Mouse (Mus musculus) cerebellum, adult 11 months (tissue): ENCODE measurements around the gene Olfr983.

Experiments
- DNase-seq: peaks from one replicate; pipeline ENCODE4 v3.0.0; 2022

The Olfr983 gene

GRCm38 (mm10) chr9:40093495-40093894, at the start of gene Olfr983:
Gene Olfr983 (minus strand): TSS chr9:40093595.
- DNase-seq, result no peak

GRCm38 (mm10) chr9:40141544-40141943, 48.1 kb upstream of the Olfr983 start:
- no peak for DNase-seq

DNA sequence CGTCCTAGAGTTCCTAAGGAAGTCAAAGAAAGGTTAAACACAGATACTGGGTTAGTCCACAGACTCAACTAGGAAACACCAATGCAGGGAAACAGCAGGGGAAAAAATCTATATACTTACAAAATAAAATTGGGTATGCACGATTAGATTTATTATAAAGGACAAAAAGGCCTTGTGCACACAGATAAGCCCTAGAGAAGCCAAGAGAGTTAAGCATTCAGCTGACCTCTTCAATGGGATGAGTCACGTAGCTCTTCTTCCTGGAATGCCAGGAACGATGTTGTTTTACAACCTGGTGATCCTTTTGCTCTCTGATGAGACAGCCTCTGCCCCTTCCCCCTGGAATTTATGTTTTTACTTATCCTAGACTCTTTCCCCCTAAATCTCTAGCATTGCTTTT, 46.1 kb upstream of the Olfr983 start:
- DNase-seq, result no peak

DNA sequence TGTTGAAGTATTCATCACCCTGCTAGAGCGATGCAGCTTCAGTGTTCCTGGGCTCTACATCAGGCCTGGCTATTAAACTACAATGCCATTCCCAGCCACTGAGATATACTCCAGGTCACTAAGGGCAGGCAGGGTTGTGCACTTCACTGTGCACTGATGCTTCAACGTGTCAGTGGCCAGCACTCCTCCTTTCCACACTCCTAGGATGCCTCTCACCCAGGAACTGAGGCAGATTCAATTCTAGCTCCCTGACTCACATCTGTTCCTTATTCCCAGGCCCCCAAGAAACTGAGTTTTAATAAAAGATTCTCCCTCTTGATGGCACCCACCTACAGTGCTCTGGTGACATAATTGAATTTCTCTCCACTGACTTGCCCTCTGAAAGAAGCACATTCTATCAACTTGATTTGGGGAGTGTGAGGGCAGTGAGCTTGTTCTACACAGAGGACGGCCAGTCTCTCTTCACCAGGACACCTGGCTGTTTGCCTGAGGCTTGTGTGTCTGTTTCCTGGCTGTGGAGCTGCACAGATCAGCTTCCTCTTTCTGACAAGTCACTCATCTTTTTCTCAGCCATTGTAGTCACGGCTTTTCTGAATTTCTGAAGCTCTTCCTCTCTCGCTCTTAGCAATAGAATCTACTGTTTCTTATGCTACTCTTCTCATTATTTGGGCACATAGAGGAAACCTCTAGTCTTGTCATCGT, 43.7 kb upstream of the Olfr983 start:
- no peak for DNase-seq

GRCm38 (mm10) chr9:40130556-40130955, 37.2 kb upstream of the Olfr983 start:
- DNase-seq, result no peak

DNA sequence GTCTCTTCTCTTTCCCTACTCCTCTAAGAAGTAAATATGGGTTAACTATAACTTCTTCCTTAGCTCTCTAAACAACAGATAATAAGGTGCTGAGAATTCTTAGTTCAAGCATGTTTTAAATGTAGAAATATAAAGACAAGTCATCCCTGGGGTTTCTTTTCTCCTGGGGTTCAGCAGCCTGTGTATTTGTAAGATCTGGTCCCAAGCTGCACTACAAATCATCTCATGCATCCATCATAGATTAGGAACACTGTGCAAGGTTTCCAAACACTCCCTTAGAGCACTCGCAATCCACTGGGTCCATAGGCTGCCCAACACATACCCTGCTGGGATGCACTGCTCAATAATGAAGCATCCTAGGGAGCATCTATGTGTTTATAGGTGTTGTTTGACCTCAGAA, 36.7 kb upstream of the Olfr983 start, which contains the start of gene Olfr985:
Olfr985 (minus strand) TSS at position 101 of the 400 bp plus-strand sequence.
- DNase-seq, result no peak

DNA sequence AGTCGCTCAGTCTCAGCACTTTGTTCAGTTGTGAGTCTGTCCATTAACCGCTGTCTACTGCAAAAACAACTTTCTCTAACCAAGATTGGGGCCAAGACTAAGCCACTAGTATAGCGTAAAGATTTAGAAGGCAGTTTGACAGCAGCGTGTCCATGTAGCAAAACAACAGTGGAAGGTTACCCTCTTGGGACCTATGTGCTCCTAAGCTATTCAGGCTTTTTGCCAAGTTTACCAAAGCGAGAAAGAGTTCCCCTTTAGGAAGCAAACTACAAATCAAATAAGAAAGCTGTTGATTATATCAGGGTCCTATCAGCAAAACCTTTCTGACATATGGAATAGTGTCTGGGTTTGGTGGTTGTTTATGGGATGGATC, 23.9 kb upstream of the Olfr983 start:
- no peak for DNase-seq

DNA sequence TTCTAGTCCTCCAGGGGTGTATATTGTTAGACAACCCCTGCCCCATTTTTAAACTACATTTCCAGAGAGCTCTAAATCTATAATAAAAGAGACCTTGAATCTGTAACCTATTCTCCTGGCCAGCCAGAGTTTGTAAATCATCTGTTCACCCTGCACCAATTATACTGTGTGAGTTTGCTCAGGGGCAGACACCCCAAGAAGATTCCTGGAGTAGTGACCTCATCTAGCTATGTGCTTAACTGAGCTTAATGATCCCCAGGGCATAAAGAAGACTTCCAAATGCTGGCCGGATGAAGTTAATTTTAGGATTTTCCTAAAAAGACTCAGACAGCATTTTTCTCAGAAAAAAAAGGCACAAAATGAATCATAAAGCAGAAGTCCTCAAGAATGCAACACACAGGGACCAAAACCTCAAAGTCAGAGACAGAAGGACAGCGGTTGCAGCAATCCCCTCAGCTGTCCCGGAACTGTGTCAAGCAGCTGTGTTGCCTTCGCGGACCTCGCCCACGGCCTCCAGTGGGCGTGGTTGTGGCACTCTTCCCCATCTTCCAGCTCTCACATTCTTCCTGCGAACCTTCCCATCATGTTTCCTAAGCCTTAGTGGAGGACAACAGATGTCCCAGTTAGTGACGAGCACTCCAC, 23.4 kb upstream of the Olfr983 start:
- no peak for DNase-seq

DNA sequence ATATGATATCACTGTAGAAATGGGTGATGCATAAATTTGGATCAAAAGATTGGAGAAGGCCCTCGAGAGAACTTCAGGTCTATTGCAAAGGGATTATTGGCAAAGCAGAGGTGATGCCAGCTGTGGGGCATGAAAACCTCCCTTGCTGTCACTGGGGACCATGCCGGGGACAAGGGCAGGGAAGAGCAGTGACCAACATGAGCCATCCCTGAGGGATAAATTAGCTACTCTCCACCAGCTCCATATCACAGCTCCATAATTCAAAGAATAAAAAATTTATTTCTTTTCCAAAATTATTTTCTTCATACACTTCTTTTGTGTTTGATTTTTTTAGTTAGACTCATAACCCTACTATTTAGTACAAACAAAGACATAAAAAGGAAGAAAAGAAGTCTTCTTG, 20.7 kb upstream of the Olfr983 start, which contains the start of gene Olfr984:
Olfr984 (minus strand) TSS at position 101 of the 400 bp plus-strand sequence.
- DNase-seq, result no peak

- no peak for DNase-seq
Measured at GRCm38 (mm10) chr9:40094769-40095168, 1.4 kb upstream of the Olfr983 start.

GRCm38 (mm10) chr9:40073529-40073928, 19.9 kb downstream of the Olfr983 start, which contains the start of gene Olfr982:
Gene Olfr982 (plus strand): TSS chr9:40073829.
- DNase-seq, result no peak

GRCm38 (mm10) chr9:40050138-40050537, 43.3 kb downstream of the Olfr983 start:
- no peak for DNase-seq
